Mouse (Mus musculus): ENCODE data around the gene Slit2. TPM values are rescaled to one million over a fixed set of nuclear protein-coding genes. Genes with fewer than 3 reads are reported as not detected.
"Not testable (repeated sequence)": the region's sequence is repeated elsewhere in the genome, so short reads cannot be mapped to it uniquely, and the experiment has no call there.

Gene Slit2
- polyA plus RNA-seq, 1 experiment from 2014 or later = 13.5 TPM

- H3K4me3 ChIP-seq (replicated peaks; ENCODE audit: low read length) = no peak overlapping the region
- no peaks in the 10 kb centered on the region for H3K9me3 ChIP-seq (ENCODE audit: control insufficient read depth, low read length)
- H3K27me3 ChIP-seq (replicated peaks; ENCODE audit: control insufficient read depth, insufficient read depth, low read length) = no peaks in the 10 kb centered on the region
- no peak overlapping the region for H3K9ac ChIP-seq (replicated peaks; ENCODE audit: low read depth, low read length)
- no peak overlapping the region for H3K4me2 ChIP-seq (ENCODE audit: low read length)
- H3K27ac ChIP-seq (ENCODE audit: low read length) = no peak overlapping the region
- WGBS = 91% methylated on average over 8 of the region's 8 CpGs
- H3K36me3 ChIP-seq (ENCODE audit: control insufficient read depth, insufficient read depth) = no peaks in the 10 kb centered on the region
- no peaks in the 10 kb centered on the region for H3K4me1 ChIP-seq (replicated peaks; ENCODE audit: control insufficient read depth, insufficient read depth, low read length)
- ATAC-seq = no peak
These were observed 201.4 kb downstream of the Slit2 start for GRCm38 (mm10) chr5:48184358-48184757.

- no peak overlapping the region for H3K9ac ChIP-seq (replicated peaks; ENCODE audit: low read depth, low read length)
- 74% methylated on average over 4 of the region's 4 CpGs for WGBS
- H3K4me1 ChIP-seq (replicated peaks; ENCODE audit: control insufficient read depth, insufficient read depth, low read length) = no peaks in the 10 kb centered on the region
- no peak overlapping the region for H3K4me2 ChIP-seq (ENCODE audit: low read length)
- H3K36me3 ChIP-seq (ENCODE audit: control insufficient read depth, insufficient read depth) = no peaks in the 10 kb centered on the region
- H3K4me3 ChIP-seq (replicated peaks; ENCODE audit: low read length) = no peak overlapping the region
- H3K27ac ChIP-seq (ENCODE audit: low read length) = no peak overlapping the region
- no peaks in the 10 kb centered on the region for H3K27me3 ChIP-seq (replicated peaks; ENCODE audit: control insufficient read depth, insufficient read depth, low read length)
- ATAC-seq = peak; percentile 59; the same call in 1 of the 2 replicates
- no peaks in the 10 kb centered on the region for H3K9me3 ChIP-seq (ENCODE audit: control insufficient read depth, low read length)
These were observed 204.9 kb downstream of the Slit2 start for GRCm38 (mm10) chr5:48187819-48188218.

GRCm38 (mm10) chr5:48199380-48199779 lies 216.4 kb downstream of the Slit2 start:
- Histone ChIP-seq H3K36me3 (ENCODE audit: control insufficient read depth, insufficient read depth) (no peaks in the 10 kb centered on the region), H3K4me2 (ENCODE audit: low read length) (no peak overlapping the region), H3K9me3 (ENCODE audit: control insufficient read depth, low read length) (no peaks in the 10 kb centered on the region), H3K27me3 (replicated peaks; ENCODE audit: control insufficient read depth, insufficient read depth, low read length) (no peaks in the 10 kb centered on the region), H3K4me3 (replicated peaks; ENCODE audit: low read length) (no peak overlapping the region), H3K9ac (replicated peaks; ENCODE audit: low read depth, low read length) (no peak overlapping the region), H3K27ac (ENCODE audit: low read length) (no peak overlapping the region), H3K4me1 (replicated peaks; ENCODE audit: control insufficient read depth, insufficient read depth, low read length) (no peaks in the 10 kb centered on the region)
- no peak for ATAC-seq

- no peak for ATAC-seq
- 24% methylated on average over 2 of the region's 2 CpGs for WGBS
- no peaks in the 10 kb centered on the region for H3K36me3 ChIP-seq (ENCODE audit: control insufficient read depth, insufficient read depth)
These were observed 232.3 kb downstream of the Slit2 start for GRCm38 (mm10) chr5:48215248-48215647.

GRCm38 (mm10) chr5:48219624-48220155 lies 236.8 kb downstream of the Slit2 start:
- no peak for ATAC-seq
- Histone ChIP-seq H3K36me3 (ENCODE audit: control insufficient read depth, insufficient read depth) (no peaks in the 10 kb centered on the region), H3K27me3 (replicated peaks; ENCODE audit: control insufficient read depth, insufficient read depth, low read length) (no peaks in the 10 kb centered on the region), H3K9ac (replicated peaks; ENCODE audit: low read depth, low read length) (no peak overlapping the region), H3K4me2 (ENCODE audit: low read length) (no peak overlapping the region), H3K4me3 (replicated peaks; ENCODE audit: low read length) (no peak overlapping the region), H3K9me3 (ENCODE audit: control insufficient read depth, low read length) (no peaks in the 10 kb centered on the region), H3K27ac (ENCODE audit: low read length) (no peak overlapping the region), H3K4me1 (replicated peaks; ENCODE audit: control insufficient read depth, insufficient read depth, low read length) (no peaks in the 10 kb centered on the region)
- WGBS = 54% methylated on average over 10 of the region's 10 CpGs

More at GRCm38 (mm10) chr5:48215248-48215647, 232.3 kb downstream of the Slit2 start:
- Histone ChIP-seq H3K4me3 (replicated peaks; ENCODE audit: low read length) (no peak overlapping the region), H3K27me3 (replicated peaks; ENCODE audit: control insufficient read depth, insufficient read depth, low read length) (no peaks in the 10 kb centered on the region), H3K4me2 (ENCODE audit: low read length) (no peak overlapping the region), H3K9ac (replicated peaks; ENCODE audit: low read depth, low read length) (no peak overlapping the region), H3K27ac (ENCODE audit: low read length) (no peak overlapping the region), H3K9me3 (ENCODE audit: control insufficient read depth, low read length) (no peaks in the 10 kb centered on the region), H3K4me1 (replicated peaks; ENCODE audit: control insufficient read depth, insufficient read depth, low read length) (no peaks in the 10 kb centered on the region)

GRCm38 (mm10) chr5:48225500-48225899 lies 242.6 kb downstream of the Slit2 start:
- no peaks in the 10 kb centered on the region for H3K9me3 ChIP-seq (ENCODE audit: control insufficient read depth, low read length)
- 27% methylated on average over 2 of the region's 2 CpGs for WGBS
- H3K4me1 ChIP-seq (replicated peaks; ENCODE audit: control insufficient read depth, insufficient read depth, low read length) = no peaks in the 10 kb centered on the region
- H3K36me3 ChIP-seq (ENCODE audit: control insufficient read depth, insufficient read depth) = no peaks in the 10 kb centered on the region
- no peak overlapping the region for H3K9ac ChIP-seq (replicated peaks; ENCODE audit: low read depth, low read length)
- no peak overlapping the region for H3K4me3 ChIP-seq (replicated peaks; ENCODE audit: low read length)
- ATAC-seq = peak; percentile 67; the same call in 1 of the 2 replicates
- H3K27ac ChIP-seq (ENCODE audit: low read length) = no peak overlapping the region
- H3K4me2 ChIP-seq (ENCODE audit: low read length) = no peak overlapping the region
- no peaks in the 10 kb centered on the region for H3K27me3 ChIP-seq (replicated peaks; ENCODE audit: control insufficient read depth, insufficient read depth, low read length)

- H3K4me2 ChIP-seq (ENCODE audit: low read length) = no peak overlapping the region
- no peak overlapping the region for H3K9ac ChIP-seq (replicated peaks; ENCODE audit: low read depth, low read length)
- no peaks in the 10 kb centered on the region for H3K36me3 ChIP-seq (ENCODE audit: control insufficient read depth, insufficient read depth)
- ATAC-seq = no peak
- H3K4me3 ChIP-seq (replicated peaks; ENCODE audit: low read length) = no peak overlapping the region
- no peaks in the 10 kb centered on the region for H3K9me3 ChIP-seq (ENCODE audit: control insufficient read depth, low read length)
- no peak overlapping the region for H3K27ac ChIP-seq (ENCODE audit: low read length)
- no peaks in the 10 kb centered on the region for H3K4me1 ChIP-seq (replicated peaks; ENCODE audit: control insufficient read depth, insufficient read depth, low read length)
- H3K27me3 ChIP-seq (replicated peaks; ENCODE audit: control insufficient read depth, insufficient read depth, low read length) = no peaks in the 10 kb centered on the region
- WGBS = 85% methylated on average over 6 of the region's 6 CpGs
These were observed 247.6 kb downstream of the Slit2 start for GRCm38 (mm10) chr5:48230430-48231080.

- H3K36me3 ChIP-seq (ENCODE audit: control insufficient read depth, insufficient read depth) = no peaks in the 10 kb centered on the region
- no peaks in the 10 kb centered on the region for H3K9me3 ChIP-seq (ENCODE audit: control insufficient read depth, low read length)
- H3K27me3 ChIP-seq (replicated peaks; ENCODE audit: control insufficient read depth, insufficient read depth, low read length) = no peaks in the 10 kb centered on the region
- no peak overlapping the region for H3K4me2 ChIP-seq (ENCODE audit: low read length)
- H3K4me1 ChIP-seq (replicated peaks; ENCODE audit: control insufficient read depth, insufficient read depth, low read length) = no peaks in the 10 kb centered on the region
- no peak for ATAC-seq
- 64% methylated on average over 4 of the region's 4 CpGs for WGBS
- H3K9ac ChIP-seq (replicated peaks; ENCODE audit: low read depth, low read length) = no peak overlapping the region
- no peak overlapping the region for H3K27ac ChIP-seq (ENCODE audit: low read length)
- H3K4me3 ChIP-seq (replicated peaks; ENCODE audit: low read length) = no peak overlapping the region
These were observed 251.8 kb downstream of the Slit2 start for GRCm38 (mm10) chr5:48234728-48235127.

- Histone ChIP-seq H3K9ac (replicated peaks; ENCODE audit: low read depth, low read length) (no peak overlapping the region), H3K4me1 (replicated peaks; ENCODE audit: control insufficient read depth, insufficient read depth, low read length) (no peaks in the 10 kb centered on the region), H3K4me2 (ENCODE audit: low read length) (no peak overlapping the region), H3K27ac (ENCODE audit: low read length) (no peak overlapping the region), H3K27me3 (replicated peaks; ENCODE audit: control insufficient read depth, insufficient read depth, low read length) (no peaks in the 10 kb centered on the region), H3K4me3 (replicated peaks; ENCODE audit: low read length) (no peak overlapping the region), H3K9me3 (ENCODE audit: control insufficient read depth, low read length) (no peaks in the 10 kb centered on the region), H3K36me3 (ENCODE audit: control insufficient read depth, insufficient read depth) (no peaks in the 10 kb centered on the region)
- WGBS = 80% methylated on average over 6 of the region's 6 CpGs
- no peak for ATAC-seq
These were observed 252.3 kb downstream of the Slit2 start for GRCm38 (mm10) chr5:48235270-48235669.

- not testable (repeated sequence) for H3K4me1 ChIP-seq (replicated peaks; ENCODE audit: control insufficient read depth, insufficient read depth, low read length); H3K27me3 ChIP-seq (replicated peaks; ENCODE audit: control insufficient read depth, insufficient read depth, low read length); H3K4me2 ChIP-seq (ENCODE audit: low read length); H3K9me3 ChIP-seq (ENCODE audit: control insufficient read depth, low read length); H3K4me3 ChIP-seq (replicated peaks; ENCODE audit: low read length); H3K27ac ChIP-seq (ENCODE audit: low read length); H3K9ac ChIP-seq (replicated peaks; ENCODE audit: low read depth, low read length); H3K36me3 ChIP-seq (ENCODE audit: control insufficient read depth, insufficient read depth)
- peak; percentile 94 for ATAC-seq
- 34% methylated on average over 6 of the region's 6 CpGs for WGBS
These were observed 257.8 kb downstream of the Slit2 start for GRCm38 (mm10) chr5:48240751-48241150.

All from forebrain, embryonic 16.5 days (tissue).